Mouse (Mus musculus): ENCODE measurements around the gene Rdh5.

Gene Rdh5

DNA sequence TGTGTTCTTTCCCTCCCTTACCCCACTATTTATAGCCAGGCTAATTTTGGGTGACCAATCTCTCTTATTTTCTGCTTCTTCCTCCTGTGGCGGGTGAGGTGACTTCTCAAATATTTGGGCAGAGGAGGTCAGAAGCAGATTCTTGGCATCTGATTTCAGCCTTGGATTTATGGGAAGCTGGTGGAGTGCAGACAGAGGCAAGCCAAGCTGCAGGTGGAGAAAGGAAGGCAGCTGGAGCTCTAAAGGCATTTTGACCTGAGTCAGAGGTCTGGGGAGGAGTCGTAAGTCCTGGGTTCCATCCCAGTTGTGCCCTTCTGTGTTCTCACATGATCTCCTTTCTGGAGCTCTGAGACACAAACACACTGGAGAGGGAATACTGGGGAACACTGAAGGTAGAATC, 8.8 kb upstream of the Rdh5 start:
- intact Hi-C loops (cut with DNase I), result no loop called here

DNA sequence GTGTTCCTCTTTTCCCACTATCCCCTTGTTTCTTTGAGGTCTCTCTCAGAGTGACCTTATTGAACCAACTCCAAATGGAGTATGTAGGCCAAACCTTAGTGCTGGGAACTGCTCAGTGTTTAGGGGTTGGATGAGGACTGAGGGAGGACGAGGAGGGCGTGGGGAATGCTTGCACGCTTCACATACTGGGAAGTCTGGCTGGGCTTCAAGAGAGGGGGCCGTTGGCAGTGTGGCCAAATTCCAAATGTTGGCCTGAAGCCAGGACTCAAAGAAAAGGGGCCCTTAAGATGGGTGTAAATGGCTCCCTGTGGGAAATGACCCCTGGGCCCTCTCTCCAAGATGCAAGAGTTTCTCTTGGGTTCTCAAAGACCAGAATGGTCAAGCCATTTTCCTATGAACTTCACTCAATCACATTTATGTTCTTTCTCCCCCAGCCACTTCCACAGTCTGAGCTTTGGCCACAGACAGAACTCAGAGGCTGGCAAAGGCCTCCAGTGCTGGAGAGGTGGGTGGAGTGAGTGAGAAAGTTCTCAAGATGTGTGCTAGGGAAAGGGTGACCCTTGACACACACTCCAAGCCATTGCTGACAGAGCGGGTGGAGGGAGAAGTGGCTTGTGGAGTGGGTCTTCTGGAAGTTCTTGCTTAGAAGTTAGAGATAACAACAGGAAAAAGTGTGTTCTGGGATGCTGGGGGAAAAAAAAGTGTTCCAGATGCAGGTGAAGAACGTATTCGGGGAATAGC, 7.1 kb upstream of the Rdh5 start:
- intact Hi-C loops (cut with DNase I), result no loop called here

DNA sequence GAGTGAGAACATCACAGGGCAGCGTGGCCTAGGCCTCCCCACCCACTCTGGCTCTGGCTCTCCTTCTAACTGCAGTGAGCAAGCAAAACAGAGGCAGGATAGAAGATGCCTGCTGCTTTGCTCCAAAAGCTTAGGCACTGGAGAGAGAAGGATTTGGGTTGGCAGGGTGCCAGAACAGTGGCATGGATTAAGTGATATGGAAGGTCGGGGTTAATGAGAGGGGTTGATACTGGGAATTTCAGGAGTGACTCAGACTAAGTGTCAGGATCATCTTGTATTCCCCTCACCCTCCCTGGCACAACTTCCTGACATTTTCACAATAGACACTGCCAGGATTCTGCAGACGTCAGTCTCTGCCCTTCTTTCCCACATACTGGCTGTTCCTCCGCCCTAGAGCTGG, 5.7 kb upstream of the Rdh5 start:
- intact Hi-C loops (cut with DNase I), result no loop called here

DNA sequence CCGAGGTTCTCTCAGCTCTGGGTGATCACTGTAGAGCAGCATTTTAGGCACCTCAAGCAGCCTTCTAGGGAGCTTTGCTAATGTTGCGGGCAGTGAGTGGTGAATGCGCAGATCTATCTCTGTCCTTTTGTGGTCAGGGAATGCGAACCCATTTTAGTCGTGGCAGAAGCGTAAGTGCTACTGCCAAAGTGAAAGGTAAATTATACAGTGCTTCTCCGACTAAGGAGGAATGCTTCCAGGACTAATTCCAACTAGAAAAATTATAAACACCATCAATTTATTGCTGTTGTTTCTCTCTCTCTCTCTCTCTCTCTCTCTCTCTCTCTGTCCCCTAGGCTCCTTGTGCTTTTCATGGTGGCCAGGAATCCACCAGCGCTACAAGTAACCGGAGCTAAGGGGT, 1.2 kb upstream of the Rdh5 start, which contains the start of gene Bloc1s1:
Gene Bloc1s1 (minus strand): TSS at position 101 of the 400 bp plus-strand sequence.
- intact Hi-C loops (cut with DNase I), result no loop called here

DNA sequence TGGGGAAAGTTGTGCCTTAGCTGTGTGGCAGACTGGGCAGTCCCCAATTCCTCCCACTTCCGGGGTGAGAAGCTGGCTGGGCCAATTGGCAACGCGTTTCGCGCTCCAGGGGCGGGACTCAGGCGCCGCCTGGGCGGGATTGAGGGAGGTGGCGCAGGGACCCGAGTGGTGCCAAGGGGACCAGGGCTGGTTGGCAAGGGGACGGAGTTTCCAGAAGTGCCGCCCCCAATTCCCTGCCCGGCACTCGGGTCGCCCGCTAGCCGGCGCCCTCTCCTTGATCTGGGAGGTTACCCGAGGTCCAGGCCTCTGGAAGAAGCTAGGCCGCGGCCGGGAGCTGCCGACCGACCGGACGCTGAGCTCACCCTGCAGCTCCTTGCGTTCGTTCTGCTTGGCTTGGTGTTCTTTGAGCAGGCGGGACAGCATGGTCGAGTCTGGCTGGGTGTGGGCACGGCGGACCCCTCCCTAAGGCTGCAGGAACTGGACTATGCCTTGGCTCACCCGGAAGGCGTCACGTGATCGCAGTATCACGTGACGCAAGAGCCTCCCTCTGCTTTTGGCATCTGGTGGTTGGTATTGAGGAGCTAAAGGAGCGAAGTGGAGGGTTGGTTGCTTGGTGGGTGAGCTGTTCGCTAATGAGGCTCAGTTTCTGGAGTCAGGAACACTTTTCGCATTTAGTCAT, 464 bp upstream of the Rdh5 start:
- intact Hi-C loops (cut with DNase I), result no loop called here

DNA sequence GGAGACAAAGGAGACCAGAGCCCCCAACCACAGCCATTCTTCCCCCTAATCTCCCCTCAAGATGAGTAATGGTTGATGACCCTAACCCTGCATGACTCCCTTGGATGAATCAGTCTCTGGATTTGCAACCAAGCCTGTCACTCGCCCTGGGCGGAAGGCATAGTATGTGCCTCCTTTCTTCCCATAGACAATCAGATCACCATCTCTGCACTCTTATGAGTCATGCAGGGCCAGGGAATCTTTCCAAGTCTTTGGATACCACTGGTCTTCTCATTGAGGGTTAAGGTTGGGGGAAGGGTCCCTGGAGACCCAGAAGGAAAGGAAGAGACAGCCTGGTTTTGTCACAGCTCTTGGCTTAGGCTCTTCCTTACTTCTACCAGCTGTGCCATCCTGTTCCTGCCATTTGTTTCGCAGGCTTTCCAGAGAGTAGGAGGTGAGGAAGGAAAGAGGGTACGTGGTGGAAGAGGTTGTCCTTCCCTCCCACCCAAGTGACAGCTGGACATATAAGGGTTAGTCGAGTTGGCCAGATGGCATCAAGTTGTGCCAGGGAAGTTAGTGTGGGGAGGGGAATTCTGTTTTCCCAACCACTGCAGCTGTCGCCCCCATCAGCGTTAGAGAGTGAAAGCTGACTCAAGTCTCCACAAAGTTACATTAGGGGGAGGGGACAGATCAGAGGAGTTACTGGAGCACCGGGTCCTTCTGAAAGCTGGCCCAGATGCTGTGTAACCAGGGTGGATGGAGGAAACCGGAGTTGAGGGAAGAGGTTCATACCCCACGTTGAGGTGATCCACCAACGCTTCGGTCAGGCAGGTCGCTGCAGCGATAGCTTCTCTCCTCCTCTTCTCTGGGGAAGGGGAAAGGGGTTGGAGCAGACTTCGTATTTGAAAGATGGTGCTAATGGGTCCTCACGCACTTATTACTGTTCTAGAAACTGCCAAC, 536 bp downstream of the Rdh5 start:
- intact Hi-C loops (cut with DNase I), result no loop called here

DNA sequence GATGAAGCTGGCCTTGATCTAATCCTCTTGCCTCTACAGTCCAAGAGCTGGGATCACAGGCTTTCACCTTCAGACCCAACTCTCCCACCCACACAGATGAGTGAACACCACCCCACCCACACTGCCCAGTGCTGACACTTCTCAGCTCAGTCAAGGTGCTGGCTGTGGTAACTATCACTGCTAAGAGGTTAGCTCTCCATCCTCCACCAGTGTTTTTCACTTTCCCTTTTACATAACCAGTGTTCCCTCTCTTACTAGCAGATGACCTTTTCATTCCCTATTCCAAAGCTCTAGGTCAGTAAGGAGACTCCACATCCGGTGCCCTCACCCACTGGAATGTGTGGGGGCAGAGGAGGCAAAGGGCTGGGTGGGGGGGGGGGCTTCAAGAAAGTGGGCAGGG, 1.4 kb downstream of the Rdh5 start:
- intact Hi-C loops (cut with DNase I), result no loop called here

DNA sequence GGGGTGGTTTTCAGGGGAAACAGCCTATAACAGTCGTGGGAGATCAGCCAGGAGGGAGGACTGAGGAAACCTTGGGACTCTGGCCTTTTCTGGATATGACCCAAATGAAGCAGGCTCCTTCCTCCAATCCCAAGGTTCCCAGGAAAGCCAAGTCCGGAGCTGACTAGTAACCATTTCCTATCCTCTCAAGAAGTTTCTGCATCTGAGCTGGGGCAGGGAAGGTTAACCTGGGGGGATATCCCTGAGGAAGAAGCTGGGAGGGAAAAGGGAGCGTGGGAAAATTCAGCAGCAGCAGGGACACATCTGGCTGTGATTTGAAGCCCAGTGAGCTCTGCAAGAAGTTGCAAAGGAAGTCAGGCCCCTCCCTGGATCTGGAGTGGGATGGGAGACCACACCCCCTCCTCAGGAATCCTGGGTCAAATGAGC, 1.9 kb downstream of the Rdh5 start:
- intact Hi-C loops (cut with DNase I), result no loop called here

DNA sequence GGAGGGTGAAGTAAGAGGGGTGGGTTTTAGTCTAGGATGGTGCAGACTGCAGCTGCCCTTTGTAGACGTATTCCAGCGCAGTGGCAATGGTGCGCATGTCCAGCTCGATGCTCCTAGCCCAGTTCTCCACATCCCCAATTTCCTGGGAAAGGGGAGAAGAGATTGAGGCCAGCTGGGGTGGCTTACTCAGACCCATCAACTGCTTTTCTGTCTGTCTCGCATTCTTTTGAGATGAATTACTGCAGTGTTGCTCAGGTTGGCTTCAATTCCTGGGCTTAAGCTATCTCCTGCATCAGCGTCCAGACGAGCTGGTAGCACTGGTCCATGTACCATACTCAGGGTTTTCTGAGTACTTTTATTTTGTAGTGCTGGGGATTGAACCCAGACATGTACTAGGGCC, 2.7 kb downstream of the Rdh5 start:
- intact Hi-C loops (cut with DNase I), result no loop called here

DNA sequence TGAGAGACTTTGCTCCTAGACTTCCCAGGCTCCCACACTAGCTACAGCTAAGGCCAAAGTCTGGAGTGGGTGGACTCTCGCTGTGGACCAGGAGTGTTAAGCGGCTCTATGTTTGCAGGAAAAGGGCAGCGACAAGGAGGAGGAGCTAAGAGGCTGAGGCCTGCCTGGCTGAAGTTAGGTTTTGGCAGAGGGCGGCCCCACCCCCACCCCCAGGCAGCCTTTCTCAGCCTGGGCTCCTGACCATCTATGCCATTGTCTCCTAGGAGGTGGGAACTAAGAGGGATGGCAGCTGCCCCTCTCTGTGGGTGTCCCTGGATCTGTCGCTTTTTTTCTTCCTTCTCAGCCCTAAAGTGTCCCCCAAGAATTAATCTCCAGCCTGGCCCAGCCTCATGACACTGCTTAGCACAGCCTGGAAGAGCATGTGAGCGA, 3.5 kb downstream of the Rdh5 start:
- intact Hi-C loops (cut with DNase I), result no loop called here

DNA sequence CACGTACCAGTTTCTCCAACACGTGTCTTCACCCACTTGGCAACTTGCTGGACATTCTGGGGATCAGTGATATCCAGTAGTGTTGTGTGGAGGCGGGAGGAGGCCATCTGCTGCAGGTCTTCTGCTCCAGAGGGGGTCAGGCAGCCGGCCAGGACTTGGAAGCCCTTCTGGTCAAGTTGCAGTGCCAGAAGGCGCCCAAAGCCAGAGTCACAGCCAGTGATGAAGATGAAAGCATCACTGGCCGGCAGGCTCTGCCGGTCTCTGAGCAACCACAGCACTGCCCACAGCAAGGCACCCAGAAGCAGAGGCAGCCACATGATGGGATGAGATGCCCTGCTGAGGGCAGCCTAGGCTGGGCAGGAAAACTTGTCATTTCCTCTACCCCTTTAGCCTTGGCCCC, 4.4 kb downstream of the Rdh5 start:
- intact Hi-C loops (cut with DNase I), result no loop called here

DNA sequence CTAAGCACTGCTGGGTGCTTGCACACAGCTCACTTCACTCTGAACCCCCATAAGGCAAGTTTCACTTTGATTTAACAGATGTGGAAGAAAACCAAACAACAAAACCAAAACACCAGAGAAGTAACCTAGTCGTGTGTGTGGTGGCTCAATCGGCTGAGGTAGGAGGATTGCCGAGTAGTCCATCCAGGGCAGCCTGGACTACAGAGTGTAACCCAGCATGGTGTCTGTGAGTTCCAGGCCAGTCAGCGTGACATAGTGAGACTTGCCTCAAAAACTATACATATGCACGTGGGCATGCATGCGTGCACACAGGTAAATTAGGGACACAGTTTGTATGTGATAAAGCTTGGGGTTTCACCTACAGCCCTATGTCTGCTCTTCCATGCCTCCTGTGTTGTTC, 5.3 kb downstream of the Rdh5 start:
- intact Hi-C loops (cut with DNase I), result no loop called here

DNA sequence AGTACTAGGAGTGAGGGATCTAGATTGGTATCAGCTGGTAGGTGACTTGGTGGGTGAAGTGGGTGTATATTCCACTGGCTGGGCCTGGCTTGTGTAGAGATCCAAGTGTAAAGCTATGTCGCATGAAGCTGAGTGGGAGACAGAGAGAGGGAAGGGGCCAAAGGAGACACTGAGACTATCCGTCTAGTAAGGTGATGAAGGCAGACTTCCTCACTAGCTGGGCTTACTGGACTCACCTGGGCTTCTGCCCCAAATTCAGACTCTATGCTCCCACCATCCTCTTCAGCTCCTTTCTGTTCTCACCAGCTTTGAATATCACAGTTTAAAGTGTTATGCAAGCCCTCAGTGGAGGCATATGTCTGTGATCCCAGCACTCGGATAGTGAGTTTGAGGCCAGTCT, 6.0 kb downstream of the Rdh5 start:
- intact Hi-C loops (cut with DNase I), result no loop called here

DNA sequence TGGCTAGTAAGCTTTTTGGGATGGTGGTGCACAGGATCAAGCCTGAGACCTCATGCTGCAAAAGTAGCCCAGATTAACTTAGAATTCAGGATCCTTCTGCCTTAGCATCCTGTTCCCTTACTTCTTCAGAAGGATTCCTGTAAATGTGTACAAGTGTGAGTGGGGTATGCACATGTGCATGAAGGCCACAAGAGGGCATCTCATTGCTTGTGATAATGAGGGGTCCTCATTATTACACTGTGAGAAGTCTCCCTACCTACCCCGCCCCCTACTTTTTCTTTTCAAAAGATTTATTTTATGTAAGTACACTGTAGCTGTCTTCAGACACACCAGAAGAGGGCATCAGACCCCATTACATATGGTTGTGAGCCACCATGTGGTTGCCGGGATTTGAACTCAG, 7.1 kb downstream of the Rdh5 start:
- intact Hi-C loops (cut with DNase I), result no loop called here

DNA sequence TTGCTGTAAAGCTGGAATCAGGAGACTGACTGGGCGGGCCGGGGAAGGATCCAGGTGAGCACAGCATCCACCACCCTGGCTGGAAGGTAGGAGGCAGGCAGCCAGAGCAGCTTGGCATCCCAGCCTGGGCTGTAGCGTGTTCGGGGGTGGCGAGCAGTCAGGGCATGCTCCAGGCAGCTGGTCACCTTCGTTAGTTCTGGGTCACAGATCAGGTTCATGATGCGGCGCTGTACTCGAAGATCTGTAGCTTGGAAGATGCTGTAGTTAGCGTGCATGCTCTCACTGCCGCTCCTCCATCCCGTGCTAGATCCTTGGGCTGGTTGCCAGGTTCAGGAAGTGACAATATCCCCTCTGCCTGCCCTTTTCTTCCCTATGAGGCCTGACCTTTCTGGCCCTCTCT, 9.0 kb downstream of the Rdh5 start:
- intact Hi-C loops (cut with DNase I), result no loop called here

DNA sequence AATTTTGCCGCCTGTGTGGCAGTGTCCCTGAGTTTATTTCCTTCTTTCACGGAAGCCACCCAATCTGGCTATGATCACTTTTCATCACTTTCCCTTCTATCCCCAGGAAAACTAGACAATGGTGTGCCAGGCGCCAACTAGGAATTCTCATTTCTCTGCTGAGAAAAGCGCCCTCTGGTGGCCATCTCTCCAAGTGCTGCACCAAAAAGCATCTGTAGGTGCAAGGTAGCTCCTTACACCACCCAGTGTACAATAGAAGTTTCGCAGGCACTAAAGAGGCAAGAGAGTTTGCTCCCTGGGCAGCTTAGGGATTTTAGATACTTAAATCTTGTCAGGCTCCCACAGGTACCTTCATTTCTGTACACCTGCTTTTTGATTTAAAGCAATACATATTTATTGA, 9.5 kb downstream of the Rdh5 start:
- intact Hi-C loops (cut with DNase I), result no loop called here

DNA sequence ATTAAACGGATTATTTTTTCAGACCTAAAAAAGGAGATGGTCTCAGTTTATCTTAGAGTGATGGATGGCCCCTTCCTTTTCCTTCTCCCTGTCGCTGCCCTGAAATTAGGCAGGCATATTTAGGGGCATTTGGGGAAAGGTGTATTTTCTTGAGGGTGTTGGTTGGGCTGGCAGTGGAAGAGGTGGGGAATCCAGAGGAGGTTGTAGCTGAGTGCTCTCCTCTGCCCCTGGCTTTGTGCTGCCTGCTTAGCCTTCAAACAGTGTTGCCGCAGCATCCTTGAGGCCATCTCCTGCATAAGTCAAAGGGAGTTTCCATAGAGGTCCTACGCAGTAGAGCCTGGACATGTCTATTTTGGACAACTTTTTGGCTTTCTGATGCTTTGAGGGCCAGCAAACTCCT, 9.9 kb downstream of the Rdh5 start:
- intact Hi-C loops (cut with DNase I), result no loop called here

DNA sequence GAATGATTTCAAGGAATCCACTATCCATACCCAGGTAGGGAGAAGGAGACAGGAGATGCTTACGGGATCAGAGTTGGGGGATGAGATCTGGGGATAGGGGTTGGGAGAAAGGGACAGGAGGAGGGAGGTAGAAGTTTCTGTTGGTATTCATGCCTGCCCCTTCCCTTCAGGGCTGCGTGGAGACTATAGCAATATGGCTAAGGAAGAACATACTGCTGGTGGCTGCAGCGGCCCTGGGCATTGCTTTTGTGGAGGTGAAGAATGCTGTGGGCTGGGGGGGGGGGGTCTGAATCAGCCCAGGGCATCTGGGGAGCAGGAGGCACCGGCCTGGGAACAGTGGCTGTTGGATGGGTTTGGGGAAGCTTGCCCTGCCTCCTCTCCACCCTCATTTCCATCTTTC, 10.4 kb downstream of the Rdh5 start:
- intact Hi-C loops (cut with DNase I), result no loop called here

DNA sequence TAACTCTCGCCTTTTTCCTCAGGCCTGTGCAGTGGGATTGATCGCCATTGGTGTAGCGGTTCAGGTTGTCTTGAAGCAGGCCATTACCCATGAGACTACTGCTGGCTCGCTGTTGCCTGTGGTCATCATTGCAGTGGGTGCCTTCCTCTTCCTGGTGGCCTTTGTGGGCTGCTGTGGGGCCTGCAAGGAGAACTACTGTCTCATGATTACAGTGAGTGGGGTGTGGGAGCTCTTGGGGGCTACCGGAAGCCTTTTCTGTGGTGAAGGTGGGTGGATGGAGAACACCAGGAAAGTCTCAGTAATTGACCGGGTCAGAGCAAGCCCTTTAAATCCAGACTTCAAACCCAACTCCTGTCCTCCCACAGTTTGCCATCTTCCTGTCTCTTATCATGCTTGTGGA, 11.3 kb downstream of the Rdh5 start:
- intact Hi-C loops (cut with DNase I), result no loop called here

DNA sequence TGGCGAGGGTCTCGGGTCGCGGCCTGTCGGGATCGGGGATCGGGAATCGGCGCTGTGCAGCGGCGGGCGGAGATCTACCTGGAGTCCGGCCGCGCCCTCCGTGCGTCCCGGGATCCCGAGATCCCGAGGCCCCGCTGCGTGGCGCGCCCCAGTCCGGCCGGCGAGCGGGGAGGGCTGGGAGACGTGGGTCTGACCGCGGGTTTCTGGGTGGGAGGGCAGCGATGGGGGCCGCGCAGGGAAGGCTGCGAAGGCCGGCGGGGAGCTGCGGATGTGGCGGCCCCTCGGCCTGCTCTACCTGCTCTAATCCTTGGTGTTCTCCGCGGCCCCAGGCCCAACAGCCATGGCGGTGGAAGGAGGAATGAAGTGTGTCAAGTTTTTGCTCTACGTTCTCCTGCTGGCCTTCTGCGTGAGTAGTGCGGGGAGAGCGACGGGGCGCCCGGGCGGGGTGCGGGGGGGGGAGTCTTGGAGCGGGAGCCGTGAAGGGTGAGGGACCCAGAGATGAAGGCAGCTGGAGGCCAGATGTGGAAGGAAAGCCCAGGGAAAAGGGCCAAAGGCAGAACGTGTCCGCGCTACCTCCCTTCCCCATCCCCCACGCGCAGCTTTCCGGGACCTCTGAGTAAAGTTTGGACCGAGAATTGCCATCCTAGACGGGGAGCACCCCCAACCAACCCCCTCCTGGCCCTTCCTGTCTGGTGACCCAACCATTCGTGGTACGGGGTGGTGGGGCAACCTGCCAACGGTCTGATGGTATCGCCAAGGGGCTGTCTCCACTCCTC, 12.4 kb downstream of the Rdh5 start:
- intact Hi-C loops (cut with DNase I), result no loop called here

DNA sequence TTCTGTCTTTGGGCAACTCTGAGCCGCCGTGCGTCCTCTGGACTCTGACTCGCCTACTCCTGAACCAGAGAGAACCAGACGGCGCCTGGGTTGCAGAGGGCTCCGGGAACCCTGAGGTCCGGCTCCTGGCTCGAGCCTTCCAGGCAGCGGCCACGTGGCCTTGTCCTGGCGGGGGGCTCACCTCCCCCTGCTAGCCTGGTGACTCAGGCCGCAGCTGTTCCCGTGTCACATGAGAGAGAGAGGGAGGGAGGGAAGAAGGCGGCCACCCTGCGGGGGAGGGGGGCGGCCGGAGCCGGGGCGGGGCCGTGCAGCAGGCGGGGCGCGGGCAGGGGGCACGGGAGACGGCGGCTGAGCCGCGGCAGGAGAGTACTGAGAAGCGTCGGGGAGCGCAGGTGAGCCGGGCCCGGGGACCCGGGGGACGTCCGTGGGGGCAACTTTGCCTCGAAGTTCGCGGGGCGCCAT, 13.1 kb downstream of the Rdh5 start:
- intact Hi-C loops (cut with DNase I), result no loop called here

Data from adrenal gland (tissue).